8 mouse cellular contexts compared by ENCODE assay signal in genomic region chr2:118730622-118730915, GRCm38 (mm10). TPM values are rescaled to one million over a fixed set of nuclear protein-coding genes. Genes with fewer than 3 reads are reported as not detected.
DNase-seq lines count a peak whose midpoint lies in the region; ATAC-seq lines count a peak whose summit lies in the region.

No protein-coding gene starts in this region.

- H3K27ac ChIP-seq in kidney, embryonic 14.5 days (ENCODE audit: low read depth, low read length) = no peak overlapping the region
- H3K27ac ChIP-seq in intestine, embryonic 15.5 days = no peak overlapping the region

- ATAC-seq in kidney, embryonic 14.5 days (ENCODE audit: low FRiP score, low TSS enrichment) = no peak; the same call in 1 of the 2 replicates
- peak; percentile 57 for ATAC-seq in intestine, embryonic 15.5 days

- H3K9ac ChIP-seq in kidney, embryonic 14.5 days (ENCODE audit: low read depth, low read length) = no peak overlapping the region
- H3K9ac ChIP-seq in intestine, embryonic 15.5 days = no peak overlapping the region

- H3K27me3 ChIP-seq in kidney, embryonic 14.5 days (ENCODE audit: control insufficient read depth, insufficient read depth, low read length) = peaks cover 15% of the 10 kb centered on the region; the same call in 1 of the 2 replicates
- H3K27me3 ChIP-seq in intestine, embryonic 15.5 days (replicated peaks) = peaks cover 11% of the 10 kb centered on the region

- intact Hi-C loops in left cerebral cortex, postnatal 4 days (cut with DNase I) = no loop called here

- no peak overlapping the region for H3K4me2 ChIP-seq in kidney, embryonic 14.5 days (replicated peaks; ENCODE audit: low read depth, low read length)
- H3K4me2 ChIP-seq in intestine, embryonic 15.5 days (replicated peaks) = no peak overlapping the region

- H3K36me3 ChIP-seq in kidney, embryonic 14.5 days (ENCODE audit: control insufficient read depth, insufficient read depth, low read length) = no peaks in the 10 kb centered on the region
- H3K36me3 ChIP-seq in intestine, embryonic 15.5 days = no peaks in the 10 kb centered on the region

- H3K4me3 ChIP-seq in kidney, embryonic 14.5 days (ENCODE audit: low read length) = no peak overlapping the region
- H3K4me3 ChIP-seq in intestine, embryonic 15.5 days (replicated peaks) = no peak overlapping the region

- no peaks in the 10 kb centered on the region for H3K9me3 ChIP-seq in kidney, embryonic 14.5 days (ENCODE audit: control insufficient read depth, low read length)
- H3K9me3 ChIP-seq in intestine, embryonic 15.5 days = no peaks in the 10 kb centered on the region

- WGBS in kidney, embryonic 14.5 days = 4% methylated on average over 3 of the region's 3 CpGs
- WGBS in intestine, embryonic 15.5 days = 7% methylated on average over 3 of the region's 3 CpGs

- DNase-seq in kidney, adult 11 months = peak; percentile 51
- DNase-seq in adrenal gland, adult (ENCODE audit: inconsistent age in 2 of 2, low spot score in 1 of 2) = peak; percentile 86 to 95
- DNase-seq in frontal cortex, postnatal 14 days (ENCODE audit: low spot score in 2 of 2) = peak; percentile 58 to 72
- DNase-seq in left cerebral cortex, postnatal 4 days = peak; percentile 59
- DNase-seq in ovary, adult 18-20 months (ENCODE audit: low spot score) = peak; percentile 81
- DNase-seq in thymus, postnatal 10 days (ENCODE audit: low spot score in 2 of 2) = peak; percentile 75 to 78

- peaks cover 20% of the 10 kb centered on the region for H3K4me1 ChIP-seq in kidney, embryonic 14.5 days (ENCODE audit: control insufficient read depth, insufficient read depth, low read length)
- peaks cover 22% of the 10 kb centered on the region for H3K4me1 ChIP-seq in intestine, embryonic 15.5 days (replicated peaks)

RNA-seq across cellular contexts. Expression of gene Plcb2, which starts 2.3 kb away (rescaled TPM):
- 1.7 and 1.9 TPM in 2 replicates for polyA plus RNA-seq in kidney, embryonic 14.5 days (2014; fragmentation: Nextera tagmentation; extraction: Ambion mirVana)
- 1.2 and 1.6 TPM in 2 replicates for polyA plus RNA-seq in intestine, embryonic 15.5 days (2015; fragmentation: Nextera tagmentation; extraction: Ambion mirVana)
- total RNA-seq in left cerebral cortex, postnatal 4 days (2021) = 1 to 10 TPM; 1.8 to 2.1 TPM

RNA-seq across cellular contexts. Expression of gene Inafm2, which starts 15.0 kb away (rescaled TPM):
- polyA plus RNA-seq in kidney, embryonic 14.5 days (2014; fragmentation: Nextera tagmentation; extraction: Ambion mirVana) = 18.3 and 22.0 TPM in 2 replicates
- polyA plus RNA-seq in intestine, embryonic 15.5 days (2015; fragmentation: Nextera tagmentation; extraction: Ambion mirVana) = 21.0 and 23.4 TPM in 2 replicates
- 10 to 100 TPM; 17.8 to 19.7 TPM for total RNA-seq in left cerebral cortex, postnatal 4 days (2021)

RNA-seq across cellular contexts. Expression of gene Ankrd63, which starts 26.8 kb away (rescaled TPM):
- polyA plus RNA-seq in kidney, embryonic 14.5 days (2014; fragmentation: Nextera tagmentation; extraction: Ambion mirVana) = 0.24 and 0.65 TPM in 2 replicates
- 0.30 TPM in 2 replicates for polyA plus RNA-seq in intestine, embryonic 15.5 days (2015; fragmentation: Nextera tagmentation; extraction: Ambion mirVana)
- total RNA-seq in left cerebral cortex, postnatal 4 days (2021) = 1 to 10 TPM; 2.2 to 2.5 TPM

RNA-seq across cellular contexts. Expression of gene Ccdc9b, which starts 31.9 kb away (rescaled TPM):
- polyA plus RNA-seq in kidney, embryonic 14.5 days (2014; fragmentation: Nextera tagmentation; extraction: Ambion mirVana) = 0.34 and 0.68 TPM in 2 replicates
- polyA plus RNA-seq in intestine, embryonic 15.5 days (2015; fragmentation: Nextera tagmentation; extraction: Ambion mirVana) = 1.1 TPM in 2 replicates
- total RNA-seq in left cerebral cortex, postnatal 4 days (2021) = 1 to 10 TPM; 1.8 to 2.1 TPM

RNA-seq across cellular contexts. Expression of gene Phgr1, which starts 42.0 kb away (rescaled TPM):
- polyA plus RNA-seq in kidney, embryonic 14.5 days (2014; fragmentation: Nextera tagmentation; extraction: Ambion mirVana) = not detected in 2 replicates
- polyA plus RNA-seq in intestine, embryonic 15.5 days (2015; fragmentation: Nextera tagmentation; extraction: Ambion mirVana) = 41.2 and 48.8 TPM in 2 replicates
- total RNA-seq in left cerebral cortex, postnatal 4 days (2021) = not detected
